Mouse (Mus musculus): ENCODE results near the gene 1700037H04Rik. TPM values are rescaled to one million over a fixed set of nuclear protein-coding genes. Genes with fewer than 3 reads are reported as not detected.

Gene 1700037H04Rik
- total and polyA plus RNA-seq, 2 experiments from 2014 or later, result 44.8 to 60.4 TPM

DNA sequence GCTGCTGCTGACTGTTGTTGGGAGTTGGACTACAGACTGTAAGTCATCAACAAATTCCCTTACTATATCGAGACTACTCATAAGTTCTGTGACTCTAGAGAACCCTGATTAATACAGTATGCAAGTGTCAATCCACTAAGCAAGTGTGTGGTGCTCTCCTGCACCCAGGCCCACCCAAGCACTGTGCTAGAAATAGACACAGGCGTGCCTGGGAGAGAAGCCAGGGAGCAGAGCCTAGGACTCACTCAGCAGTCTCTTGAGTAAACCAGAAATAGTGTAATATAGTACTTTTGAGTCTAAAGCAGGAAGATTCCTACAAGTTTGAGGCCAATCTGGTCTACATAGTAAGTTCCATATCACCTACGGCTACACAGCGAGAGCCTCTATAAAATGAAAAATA is 55.9 kb downstream of the 1700037H04Rik start:
- no peak for ATAC-seq (ENCODE audit: low FRiP score)
- no peak overlapping the region for H3K9ac ChIP-seq (replicated peaks; ENCODE audit: low read length, poor library complexity, severe bottlenecking)
- H3K9me3 ChIP-seq (ENCODE audit: low read length), result no peaks in the 10 kb centered on the region
- H3K4me1 ChIP-seq (ENCODE audit: insufficient read depth, low read length), result no peaks in the 10 kb centered on the region
- no peak for TF ChIP-seq CTCF (IDR thresholded peaks at IDR 0.05)
- WGBS, result 82% methylated on average over 4 of the region's 4 CpGs
- no peak overlapping the region for H3K27ac ChIP-seq (ENCODE audit: low read depth, low read length)
- H3K4me2 ChIP-seq (ENCODE audit: low read depth, low read length, poor library complexity, severe bottlenecking), result no peak overlapping the region
- H3K27me3 ChIP-seq (ENCODE audit: insufficient read depth, low read length), result no peaks in the 10 kb centered on the region
- H3K36me3 ChIP-seq (ENCODE audit: insufficient read depth, low read length), result no peaks in the 10 kb centered on the region
- DNase-seq (ENCODE audit: low spot score), result no peak
- H3K4me3 ChIP-seq (ENCODE audit: low read depth, low read length), result no peak overlapping the region

GRCm38 (mm10) chr2:131101530-131101929 is 58.4 kb downstream of the 1700037H04Rik start:
- WGBS, result 70% methylated on average over 3 of the region's 3 CpGs
- no peak for ATAC-seq (ENCODE audit: low FRiP score)

GRCm38 (mm10) chr2:131097087-131097486 is 62.8 kb downstream of the 1700037H04Rik start:
- WGBS, result 77% methylated on average over 4 of the region's 4 CpGs
- DNase-seq (ENCODE audit: low spot score), result no peak
- TF ChIP-seq CTCF (IDR thresholded peaks at IDR 0.05), result no peak
- H3K4me1 ChIP-seq (ENCODE audit: insufficient read depth, low read length), result no peaks in the 10 kb centered on the region
- no peaks in the 10 kb centered on the region for H3K36me3 ChIP-seq (ENCODE audit: insufficient read depth, low read length)
- H3K27ac ChIP-seq (ENCODE audit: low read depth, low read length), result no peak overlapping the region
- no peaks in the 10 kb centered on the region for H3K27me3 ChIP-seq (ENCODE audit: insufficient read depth, low read length)
- no peak overlapping the region for H3K9ac ChIP-seq (replicated peaks; ENCODE audit: low read length, poor library complexity, severe bottlenecking)
- H3K4me2 ChIP-seq (ENCODE audit: low read depth, low read length, poor library complexity, severe bottlenecking), result no peak overlapping the region
- H3K9me3 ChIP-seq (ENCODE audit: low read length), result no peaks in the 10 kb centered on the region
- no peak for ATAC-seq (ENCODE audit: low FRiP score)
- no peak overlapping the region for H3K4me3 ChIP-seq (ENCODE audit: low read depth, low read length)

More at GRCm38 (mm10) chr2:131101530-131101929, 58.4 kb downstream of the 1700037H04Rik start:
- Histone ChIP-seq H3K27ac (ENCODE audit: low read depth, low read length) (no peak overlapping the region), H3K27me3 (ENCODE audit: insufficient read depth, low read length) (no peaks in the 10 kb centered on the region), H3K36me3 (ENCODE audit: insufficient read depth, low read length) (no peaks in the 10 kb centered on the region), H3K9ac (replicated peaks; ENCODE audit: low read length, poor library complexity, severe bottlenecking) (no peak overlapping the region), H3K4me2 (ENCODE audit: low read depth, low read length, poor library complexity, severe bottlenecking) (no peak overlapping the region), H3K4me3 (ENCODE audit: low read depth, low read length) (no peak overlapping the region), H3K9me3 (ENCODE audit: low read length) (no peaks in the 10 kb centered on the region), H3K4me1 (ENCODE audit: insufficient read depth, low read length) (no peaks in the 10 kb centered on the region)
- no peak for DNase-seq (ENCODE audit: low spot score)
- TF ChIP-seq CTCF (IDR thresholded peaks at IDR 0.05), result no peak

Other genes with a start within 250 kb of the 1700037H04Rik start
- 56.3 and 68.6 TPM in 2 replicates for gene Gfra4, start 117.0 kb downstream of the 1700037H04Rik start, total RNA-seq (2014; rRNA removed)
- gene Gfra4, start 117.0 kb downstream of the 1700037H04Rik start, polyA plus RNA-seq (2015; fragmentation: Nextera tagmentation; extraction: Ambion mirVana), result 57.9 and 62.2 TPM in 2 replicates
- 0.57 and 1.4 TPM in 2 replicates for gene Adam33, start 96.3 kb downstream of the 1700037H04Rik start, total RNA-seq (2014; rRNA removed)
- 2.1 TPM in 2 replicates for gene Adam33, start 96.3 kb downstream of the 1700037H04Rik start, polyA plus RNA-seq (2015; fragmentation: Nextera tagmentation; extraction: Ambion mirVana)
- gene Siglec1, start 73.3 kb downstream of the 1700037H04Rik start, total RNA-seq (2014; rRNA removed), result 1.4 and 1.9 TPM in 2 replicates
- 0.22 and 0.27 TPM in 2 replicates for gene Siglec1, start 73.3 kb downstream of the 1700037H04Rik start, polyA plus RNA-seq (2015; fragmentation: Nextera tagmentation; extraction: Ambion mirVana)
- 10.1 and 11.1 TPM in 2 replicates for gene Hspa12b, start 32.8 kb downstream of the 1700037H04Rik start, total RNA-seq (2014; rRNA removed)
- 2.9 and 3.2 TPM in 2 replicates for gene Hspa12b, start 32.8 kb downstream of the 1700037H04Rik start, polyA plus RNA-seq (2015; fragmentation: Nextera tagmentation; extraction: Ambion mirVana)
- not detected in 2 replicates for gene Gm11037, start 26.6 kb downstream of the 1700037H04Rik start, total RNA-seq (2014; rRNA removed)
- gene Gm11037, start 26.6 kb downstream of the 1700037H04Rik start, polyA plus RNA-seq (2015; fragmentation: Nextera tagmentation; extraction: Ambion mirVana), result not detected in 2 replicates
- 98.2 and 103 TPM in 2 replicates for gene Cenpb, start 20.0 kb upstream of the 1700037H04Rik start, total RNA-seq (2014; rRNA removed)
- gene Cenpb, start 20.0 kb upstream of the 1700037H04Rik start, polyA plus RNA-seq (2015; fragmentation: Nextera tagmentation; extraction: Ambion mirVana), result 11.7 and 13.1 TPM in 2 replicates
- 10.0 and 13.1 TPM in 2 replicates for gene Cdc25b, start 26.9 kb upstream of the 1700037H04Rik start, total RNA-seq (2014; rRNA removed)
- gene Cdc25b, start 26.9 kb upstream of the 1700037H04Rik start, polyA plus RNA-seq (2015; fragmentation: Nextera tagmentation; extraction: Ambion mirVana), result 14.0 and 15.1 TPM in 2 replicates
- gene Spef1, start 27.2 kb upstream of the 1700037H04Rik start, total RNA-seq (2014; rRNA removed), result 19.3 and 27.5 TPM in 2 replicates
- 9.5 and 10.2 TPM in 2 replicates for gene Spef1, start 27.2 kb upstream of the 1700037H04Rik start, polyA plus RNA-seq (2015; fragmentation: Nextera tagmentation; extraction: Ambion mirVana)
- 36.5 and 40.1 TPM in 2 replicates for gene Ap5s1, start 47.0 kb upstream of the 1700037H04Rik start, total RNA-seq (2014; rRNA removed)
- gene Ap5s1, start 47.0 kb upstream of the 1700037H04Rik start, polyA plus RNA-seq (2015; fragmentation: Nextera tagmentation; extraction: Ambion mirVana), result 35.5 and 36.7 TPM in 2 replicates
- 6.3 and 10.9 TPM in 2 replicates for gene Mavs, start 74.0 kb upstream of the 1700037H04Rik start, total RNA-seq (2014; rRNA removed)
- gene Mavs, start 74.0 kb upstream of the 1700037H04Rik start, polyA plus RNA-seq (2015; fragmentation: Nextera tagmentation; extraction: Ambion mirVana), result 4.0 and 5.0 TPM in 2 replicates
- gene Pank2, start 102.4 kb upstream of the 1700037H04Rik start, total RNA-seq (2014; rRNA removed), result 36.7 and 41.8 TPM in 2 replicates
- gene Pank2, start 102.4 kb upstream of the 1700037H04Rik start, polyA plus RNA-seq (2015; fragmentation: Nextera tagmentation; extraction: Ambion mirVana), result 24.0 and 30.8 TPM in 2 replicates
- 26.3 and 29.4 TPM in 2 replicates for gene Rnf24, start 192.8 kb upstream of the 1700037H04Rik start, total RNA-seq (2014; rRNA removed)
- 10.6 and 11.1 TPM in 2 replicates for gene Rnf24, start 192.8 kb upstream of the 1700037H04Rik start, polyA plus RNA-seq (2015; fragmentation: Nextera tagmentation; extraction: Ambion mirVana)

Data from midbrain, postnatal 0 days (tissue).